Mouse (Mus musculus): ENCODE results near the gene Snn. TPM values are rescaled to one million over a fixed set of nuclear protein-coding genes. Genes with fewer than 3 reads are reported as not detected.

Gene Snn
- polyA plus RNA-seq, 1 experiment = 8.7 TPM

- no peak for DNase-seq (ENCODE audit: low read depth, low spot score)
- WGBS = 69% methylated on average over 5 of the region's 5 CpGs
Observed at GRCm38 (mm10) chr16:11043239-11043638, 17.5 kb upstream of the Snn start.

- DNase-seq (ENCODE audit: low read depth, low spot score) = no peak
- 85% methylated on average over 7 of the region's 7 CpGs for WGBS
Observed at GRCm38 (mm10) chr16:11046437-11046836, 14.3 kb upstream of the Snn start.

- WGBS = 69% methylated on average over 7 of the region's 7 CpGs
- no peak for DNase-seq (ENCODE audit: low read depth, low spot score)
Observed at GRCm38 (mm10) chr16:11047130-11047529, 13.6 kb upstream of the Snn start.

- WGBS = 81% methylated on average over 2 of the region's 2 CpGs
- no peak for DNase-seq (ENCODE audit: low read depth, low spot score)
Observed at GRCm38 (mm10) chr16:11050226-11050625, 10.5 kb upstream of the Snn start.

GRCm38 (mm10) chr16:11051134-11051533 is 9.6 kb upstream of the Snn start:
- no peak for DNase-seq (ENCODE audit: low read depth, low spot score)

GRCm38 (mm10) chr16:11054409-11054808 is 6.3 kb upstream of the Snn start:
- DNase-seq (ENCODE audit: low read depth, low spot score) = no peak
- whole genome bisulfite sequencing = 69% methylated on average over 6 of the region's 6 CpGs

More at GRCm38 (mm10) chr16:11051134-11051533, 9.6 kb upstream of the Snn start:
- 91% methylated on average over 11 of the region's 11 CpGs for WGBS

GRCm38 (mm10) chr16:11054871-11055270 is 5.9 kb upstream of the Snn start:
- DNase-seq (ENCODE audit: low read depth, low spot score) = no peak
- 85% methylated on average over 6 of the region's 6 CpGs for WGBS

GRCm38 (mm10) chr16:11055916-11056315 is 4.8 kb upstream of the Snn start:
- no peak for DNase-seq (ENCODE audit: low read depth, low spot score)
- WGBS = 79% methylated on average over 5 of the region's 5 CpGs

GRCm38 (mm10) chr16:11062794-11063721 is 2.3 kb downstream of the Snn start:
- WGBS = 33% methylated on average over 13 of the region's 13 CpGs
- no peak for DNase-seq (ENCODE audit: low read depth, low spot score)

- 91% methylated on average over 4 of the region's 4 CpGs for WGBS
Observed at GRCm38 (mm10) chr16:11064341-11064740, 3.6 kb downstream of the Snn start.

GRCm38 (mm10) chr16:11064742-11065141 is 4.0 kb downstream of the Snn start:
- 87% methylated on average over 6 of the region's 6 CpGs for WGBS
- DNase-seq (ENCODE audit: low read depth, low spot score) = no peak

More at GRCm38 (mm10) chr16:11064341-11064740, 3.6 kb downstream of the Snn start:
- DNase-seq (ENCODE audit: low read depth, low spot score) = no peak

GRCm38 (mm10) chr16:11065431-11065830 is 4.7 kb downstream of the Snn start:
- 74% methylated on average over 5 of the region's 5 CpGs for WGBS
- no peak for DNase-seq (ENCODE audit: low read depth, low spot score)

GRCm38 (mm10) chr16:11066029-11066832 is 5.5 kb downstream of the Snn start, which contains the start of gene Litaf:
Gene Litaf (minus strand): TSS chr16:11066157.
- WGBS = under 1% methylated on average over 78 of the region's 78 CpGs
- peak; percentile 74 for DNase-seq (ENCODE audit: low read depth, low spot score)

GRCm38 (mm10) chr16:11066833-11067191 is 6.1 kb downstream of the Snn start:
- 1% methylated on average over 22 of the region's 22 CpGs for WGBS
- DNase-seq (ENCODE audit: low read depth, low spot score) = no peak

- 94% methylated on average over 3 of the region's 3 CpGs for WGBS
- DNase-seq (ENCODE audit: low read depth, low spot score) = no peak
Observed at GRCm38 (mm10) chr16:11068666-11069065, 7.9 kb downstream of the Snn start.

- WGBS = 71% methylated on average over 6 of the region's 6 CpGs
Observed at GRCm38 (mm10) chr16:11069271-11069670, 8.5 kb downstream of the Snn start.

GRCm38 (mm10) chr16:11069710-11070420 is 9.1 kb downstream of the Snn start:
- no peak for DNase-seq (ENCODE audit: low read depth, low spot score)
- 61% methylated on average over 7 of the region's 7 CpGs for WGBS

More at GRCm38 (mm10) chr16:11069271-11069670, 8.5 kb downstream of the Snn start:
- DNase-seq (ENCODE audit: low read depth, low spot score) = no peak

GRCm38 (mm10) chr16:11071176-11071575 is 10.4 kb downstream of the Snn start:
- DNase-seq (ENCODE audit: low read depth, low spot score) = no peak
- 67% methylated on average over 5 of the region's 5 CpGs for WGBS

- WGBS = 84% methylated on average over 4 of the region's 4 CpGs
- DNase-seq (ENCODE audit: low read depth, low spot score) = no peak
Observed at GRCm38 (mm10) chr16:11071887-11072286, 11.1 kb downstream of the Snn start.

- no peak for DNase-seq (ENCODE audit: low read depth, low spot score)
Observed at GRCm38 (mm10) chr16:11072454-11072853, 11.7 kb downstream of the Snn start.

More at GRCm38 (mm10) chr16:11072454-11072853, 11.7 kb downstream of the Snn start:
- 81% methylated on average over 8 of the region's 8 CpGs for WGBS

Measured in large intestine, adult 2 months (tissue).